Mouse (Mus musculus) heart, postnatal 10 days (tissue): ENCODE measurements around the gene Abat. TPM values are rescaled to one million over a fixed set of nuclear protein-coding genes. Genes with fewer than 3 reads are reported as not detected.
"Not testable (repeated sequence)": the region's sequence is repeated elsewhere in the genome, so short reads cannot be mapped to it uniquely, and the experiment has no call there.

ENCODE experiments used
- DNase-seq, 2 experiments: peaks; one replicate each; pipeline ENCODE4 v3.0.0; 2021
- intact Hi-C: fragments of 180-260 bp; cut with DNase I; formaldehyde crosslinking; loops from one replicate; pipeline ENCODE4 v1.15.1; 2025
- total RNA-seq, 2 experiments: library from RNA; stranded (reverse); gene quantifications; 2 replicates each; pipeline ENCODE4 v1.2.3; 2021

Abat gene
- total RNA-seq, 2 experiments from 2014 or later, result 4.8 to 6.0 TPM

DNA sequence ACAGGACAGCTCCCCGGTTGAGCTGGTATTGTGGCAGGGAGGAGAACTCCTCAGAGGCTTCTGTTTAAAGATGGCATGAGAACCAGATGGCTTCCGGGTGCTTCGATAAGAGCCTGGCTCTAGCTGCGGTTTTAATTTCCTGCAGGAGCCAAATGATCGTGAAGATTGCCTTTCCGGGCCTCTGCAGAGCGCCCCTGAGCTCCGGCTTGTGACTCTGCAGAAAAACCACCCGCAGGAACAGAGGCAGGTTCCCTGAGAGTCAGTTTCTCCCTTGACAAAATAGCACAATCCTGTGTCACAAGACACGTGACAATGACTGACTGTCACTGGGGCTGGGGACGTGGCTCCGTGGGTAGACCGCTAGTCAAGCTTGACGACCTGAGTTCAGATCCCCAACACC, 16.8 kb downstream of the Abat start:
- DNase-seq, result no peak
- intact Hi-C loops, result no loop called here

DNA sequence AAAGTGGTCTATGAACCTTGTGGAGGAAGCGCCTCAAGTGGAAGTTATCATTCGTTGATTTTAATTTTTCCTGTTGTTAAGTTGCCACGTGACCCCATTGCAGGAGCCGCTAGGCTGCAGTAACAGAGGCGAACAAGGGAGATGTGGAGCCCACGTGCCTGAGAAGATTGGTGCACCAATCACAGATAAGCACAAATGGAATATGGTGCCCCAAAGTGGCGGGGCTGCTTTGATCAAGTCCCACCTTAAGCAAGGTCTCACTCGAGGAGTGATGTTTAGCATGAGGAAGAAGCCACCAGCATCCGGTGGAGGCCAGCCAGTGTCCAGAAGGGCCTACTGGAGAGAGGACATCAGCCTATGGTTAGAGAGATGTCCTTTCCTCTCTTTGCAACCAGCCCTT, 19.2 kb downstream of the Abat start:
- no peak for DNase-seq
- intact Hi-C loops, result no loop called here

DNA sequence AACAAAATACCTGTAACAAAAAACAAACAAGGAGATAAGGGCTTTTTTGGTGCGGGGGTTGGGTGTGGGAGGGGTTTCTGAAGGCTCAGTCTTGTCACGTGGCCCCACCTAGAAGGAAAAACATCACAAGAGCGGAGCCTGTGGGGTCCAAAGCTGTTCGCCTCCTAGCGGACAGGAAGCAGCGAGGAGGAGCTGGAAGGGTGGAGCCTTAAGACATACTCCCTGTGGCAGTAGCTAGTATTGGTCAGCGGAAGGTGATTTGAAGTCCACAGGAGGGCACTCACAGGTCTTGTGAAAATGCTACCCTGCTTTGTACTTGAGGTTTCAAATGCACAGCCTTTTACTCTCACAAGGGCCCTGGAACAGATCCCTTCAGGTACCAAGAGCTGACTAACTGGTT, 19.7 kb downstream of the Abat start:
- intact Hi-C loops, result no loop called here
- no peak for DNase-seq

DNA sequence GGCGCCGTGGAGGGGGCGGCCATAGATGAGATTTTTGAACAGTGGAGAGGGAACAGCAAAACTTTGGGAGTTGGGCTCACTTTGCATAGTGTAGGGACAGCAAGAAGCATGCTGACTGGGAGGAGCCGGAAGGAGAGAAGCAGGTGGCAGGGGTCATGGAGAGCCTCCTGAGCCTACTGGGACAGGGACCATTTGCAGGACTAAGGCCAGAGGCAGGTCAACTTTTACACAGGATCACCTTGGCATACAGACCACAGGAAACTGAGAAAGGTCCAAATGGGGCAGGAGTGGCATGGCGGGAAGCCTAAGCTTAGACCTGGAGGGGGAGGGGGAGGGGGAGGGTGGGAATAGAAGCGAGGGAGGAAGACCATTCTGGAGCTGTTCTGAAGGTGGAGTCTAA, 20.2 kb downstream of the Abat start:
- intact Hi-C loops, result no loop called here

DNA sequence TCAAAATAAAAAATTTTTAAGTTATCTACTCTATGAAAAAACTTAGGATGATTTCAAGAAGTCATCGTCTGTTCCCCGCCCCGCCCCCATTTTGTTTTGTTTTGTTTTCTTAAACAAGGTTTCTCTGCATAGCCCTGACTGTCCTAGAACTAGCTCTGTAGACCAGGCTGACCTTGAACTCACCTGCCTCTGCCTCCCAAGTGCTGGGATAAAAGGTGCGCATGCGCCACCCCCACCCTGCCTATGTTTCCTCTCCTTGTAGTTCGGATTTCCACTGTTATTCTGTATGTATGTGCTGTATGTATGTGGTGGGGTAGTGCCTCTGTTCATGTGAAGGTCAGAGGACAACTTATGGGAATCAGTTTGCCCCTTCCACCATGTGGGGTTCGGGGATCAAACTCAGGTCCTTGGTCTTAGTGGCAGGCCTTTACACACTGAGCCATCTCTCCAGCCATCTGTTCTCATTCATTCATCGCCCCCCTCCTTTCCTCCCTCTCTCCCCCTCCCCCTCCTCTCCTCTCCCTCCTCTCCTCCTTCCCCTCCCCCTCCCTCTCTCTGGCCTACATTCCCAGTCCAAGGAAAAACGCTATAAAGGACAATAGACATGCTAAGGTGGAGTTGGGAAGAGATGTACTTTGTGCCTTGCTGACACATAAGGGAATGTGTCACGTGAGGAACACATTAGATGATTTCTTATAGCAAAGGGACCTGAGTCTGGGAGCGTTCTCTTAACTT, 21.4 kb downstream of the Abat start:
- DNase-seq, result no peak
- intact Hi-C loops, result no loop called here

More for the DNA sequence above, 20.2 kb downstream of the Abat start:
- no peak for DNase-seq

- peak; percentile 25 to 37 for DNase-seq
Measured at GRCm38 (mm10) chr16:8535411-8535810, 22.2 kb downstream of the Abat start.

GRCm38 (mm10) chr16:8539150-8539865, 26.1 kb downstream of the Abat start:
- DNase-seq, result no peak
- intact Hi-C loops, result no loop called here

More at GRCm38 (mm10) chr16:8535411-8535810, 22.2 kb downstream of the Abat start:
- intact Hi-C loops, result no loop called here

GRCm38 (mm10) chr16:8540859-8541314, 27.7 kb downstream of the Abat start:
- intact Hi-C loops, result no loop called here
- peak; percentile 85 to 86 for DNase-seq

DNA sequence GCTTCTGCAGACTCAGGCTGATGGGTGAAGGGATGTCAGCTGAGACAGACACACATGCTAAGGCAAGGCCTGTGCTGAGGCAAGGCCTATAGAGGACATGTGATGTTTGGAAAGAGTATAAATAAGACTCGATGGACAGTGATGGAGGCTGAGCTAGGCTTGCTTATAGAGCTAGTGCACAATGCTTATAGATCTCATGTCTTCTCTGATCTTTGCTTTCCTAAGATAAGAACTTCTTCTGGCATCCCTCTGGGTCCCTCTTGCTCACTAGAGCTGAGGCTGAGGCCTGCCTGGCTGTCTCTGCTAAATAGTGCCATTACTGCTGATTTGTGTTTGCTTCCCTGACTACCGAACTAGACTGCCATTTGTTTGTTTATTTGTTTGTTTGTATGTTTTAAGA, 34.6 kb downstream of the Abat start:
- no peak for DNase-seq
- intact Hi-C loops, result no loop called here

- intact Hi-C loops, result no loop called here
- DNase-seq, result no peak
Measured at GRCm38 (mm10) chr16:8549506-8549905, 36.3 kb downstream of the Abat start.

GRCm38 (mm10) chr16:8554351-8554750, 41.1 kb downstream of the Abat start:
- DNase-seq, result no peak
- intact Hi-C loops, result no loop called here

DNA sequence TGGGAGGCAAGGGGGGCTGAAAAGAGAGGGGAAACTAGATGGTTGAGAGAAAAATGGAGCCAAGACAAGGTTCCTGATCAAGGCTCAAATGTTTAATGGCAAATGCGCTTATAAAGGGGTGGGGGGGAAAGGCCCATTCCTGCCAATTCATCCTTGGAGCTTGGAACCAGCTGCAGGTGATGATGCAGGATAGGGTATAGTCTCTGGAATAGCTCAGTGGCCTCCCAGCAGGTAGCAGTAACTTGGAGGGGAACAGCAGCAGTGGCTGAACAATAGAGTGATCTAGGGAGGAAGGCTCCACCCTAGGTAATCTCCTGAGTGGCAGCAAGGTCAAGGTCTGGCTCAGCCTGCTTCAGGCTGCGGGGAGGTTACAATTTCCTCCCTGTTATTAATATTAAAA, 41.5 kb downstream of the Abat start:
- intact Hi-C loops, DNase-seq: not testable (repeated sequence)

GRCm38 (mm10) chr16:8555371-8555770, 42.1 kb downstream of the Abat start:
- DNase-seq, result not testable (repeated sequence)

DNA sequence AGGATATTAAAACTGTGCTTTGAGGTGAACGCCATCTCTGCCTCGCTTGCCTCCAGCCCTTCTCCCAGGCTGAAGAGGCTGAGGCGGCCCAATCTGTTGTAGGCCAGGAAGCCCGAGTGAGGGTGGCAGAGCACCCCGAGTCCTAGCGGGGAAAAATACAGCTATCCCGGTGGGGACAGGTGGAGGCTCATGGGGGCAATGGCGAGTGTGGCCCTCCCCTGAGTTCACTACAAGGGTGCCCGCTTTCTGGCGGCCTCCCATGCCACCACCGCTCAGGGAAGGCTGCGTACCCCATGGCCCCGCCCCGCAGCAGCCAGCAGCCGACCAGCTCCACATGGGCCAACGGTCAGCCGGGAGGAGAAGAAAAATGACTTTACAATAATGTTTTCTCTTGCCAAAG, 46.9 kb downstream of the Abat start:
- intact Hi-C loops, result no loop called here
- DNase-seq, result no peak

More at GRCm38 (mm10) chr16:8555371-8555770, 42.1 kb downstream of the Abat start:
- intact Hi-C loops, result not testable (repeated sequence)

DNA sequence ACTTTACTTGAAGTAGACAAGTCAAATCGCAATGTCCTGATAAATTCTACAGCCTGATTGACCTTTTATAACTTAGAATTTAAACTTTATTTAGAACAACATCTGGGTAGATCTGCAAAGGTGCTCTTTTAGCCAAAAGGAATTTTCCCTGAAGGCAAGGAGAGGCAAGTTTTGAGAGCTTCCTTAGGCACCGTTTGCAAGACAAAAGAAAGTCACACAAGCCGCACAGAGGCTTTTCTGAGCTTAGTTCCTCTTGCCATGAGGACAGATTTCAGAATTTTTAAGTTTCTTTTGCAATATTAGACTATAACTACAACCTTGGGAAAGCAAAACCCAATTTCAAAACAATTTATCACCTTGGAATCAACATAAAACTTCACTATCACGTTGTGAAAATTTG, 47.9 kb downstream of the Abat start:
- DNase-seq, intact Hi-C loops: not testable (repeated sequence)

DNA sequence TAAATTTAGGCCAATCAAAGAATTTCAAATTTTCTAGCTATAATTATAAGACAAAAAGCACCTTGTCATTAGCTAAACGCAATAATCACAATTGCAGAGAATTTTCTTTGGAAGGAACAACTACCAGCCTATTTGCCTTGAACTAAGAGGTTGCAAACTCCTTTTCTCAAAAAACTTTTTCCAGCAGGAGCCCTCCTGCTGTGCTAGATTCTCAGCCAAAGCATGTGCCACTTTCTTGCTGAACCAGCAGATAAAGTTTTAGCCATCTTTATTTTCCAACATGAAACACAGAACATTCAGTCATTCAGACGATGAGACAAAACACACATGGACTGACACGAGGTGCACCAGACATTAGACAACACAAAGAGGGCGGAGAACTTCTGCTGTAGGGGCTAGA, 48.6 kb downstream of the Abat start:
- intact Hi-C loops, DNase-seq: not testable (repeated sequence)

DNA sequence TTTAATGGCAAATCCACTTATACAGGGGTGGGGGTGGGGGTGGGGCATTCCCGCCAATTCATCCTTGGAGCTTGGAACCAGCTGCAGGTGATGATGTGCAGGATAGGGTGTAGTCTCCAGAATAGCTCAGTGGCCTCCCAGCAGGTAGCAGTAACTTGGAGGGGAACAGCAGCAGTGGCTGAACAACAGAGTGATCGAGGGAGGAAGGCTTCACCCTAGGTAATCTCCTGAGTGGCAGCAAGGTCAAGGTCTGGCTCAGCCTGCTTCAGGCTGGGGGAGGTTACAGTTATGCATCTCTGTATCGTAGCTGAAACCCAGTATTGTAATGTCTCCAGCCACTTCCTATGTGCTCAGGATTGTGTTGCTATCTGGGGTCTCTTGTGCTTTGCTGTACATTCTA, 49.6 kb downstream of the Abat start:
- intact Hi-C loops, DNase-seq: not testable (repeated sequence)

DNA sequence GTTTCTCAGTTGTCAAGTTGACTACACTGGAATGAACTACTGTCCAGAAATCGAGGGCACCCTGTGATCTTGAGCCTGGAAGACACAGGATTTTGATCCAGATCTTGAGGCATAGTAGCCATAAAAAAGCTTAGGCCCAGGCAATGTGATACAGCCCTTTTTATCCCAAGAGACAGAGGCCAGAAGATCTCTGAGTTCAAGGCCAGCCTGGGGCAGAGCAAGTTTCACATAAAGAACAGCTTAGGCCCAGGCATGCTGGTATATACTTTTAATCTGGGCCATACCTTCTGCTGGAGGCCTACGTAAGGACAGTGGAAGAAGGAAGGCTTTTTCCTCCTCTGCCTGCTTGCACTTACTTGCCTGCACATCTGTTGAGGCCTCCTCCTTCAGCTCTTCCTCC, 51.6 kb downstream of the Abat start:
- DNase-seq, result no peak
- intact Hi-C loops, result no loop called here

DNA sequence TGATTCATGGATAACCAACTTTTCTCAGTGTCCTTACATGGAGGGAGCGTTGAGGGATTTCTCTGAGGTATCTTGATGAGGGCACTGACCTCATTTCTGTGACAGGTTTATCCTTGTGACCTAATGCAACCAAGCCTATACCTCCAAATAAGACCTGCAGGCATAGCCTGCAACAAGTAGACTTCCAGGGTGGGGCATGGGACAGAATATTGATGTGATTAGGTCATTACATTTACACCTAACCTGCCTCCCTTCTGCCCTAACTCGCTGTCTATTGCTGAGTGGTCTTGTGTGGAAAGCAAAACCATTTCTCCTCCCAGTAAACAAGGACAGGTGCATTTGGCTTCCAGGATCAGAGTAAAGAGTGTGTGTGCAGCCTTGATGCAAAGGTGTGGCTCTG, 52.3 kb downstream of the Abat start:
- no peak for DNase-seq
- intact Hi-C loops, result no loop called here

GRCm38 (mm10) chr16:8566115-8566711, 53.0 kb downstream of the Abat start:
- DNase-seq, result no peak
- intact Hi-C loops, result no loop called here

- no peak for DNase-seq
- intact Hi-C loops, result no loop called here
Measured at GRCm38 (mm10) chr16:8568881-8569280, 55.7 kb downstream of the Abat start.

DNA sequence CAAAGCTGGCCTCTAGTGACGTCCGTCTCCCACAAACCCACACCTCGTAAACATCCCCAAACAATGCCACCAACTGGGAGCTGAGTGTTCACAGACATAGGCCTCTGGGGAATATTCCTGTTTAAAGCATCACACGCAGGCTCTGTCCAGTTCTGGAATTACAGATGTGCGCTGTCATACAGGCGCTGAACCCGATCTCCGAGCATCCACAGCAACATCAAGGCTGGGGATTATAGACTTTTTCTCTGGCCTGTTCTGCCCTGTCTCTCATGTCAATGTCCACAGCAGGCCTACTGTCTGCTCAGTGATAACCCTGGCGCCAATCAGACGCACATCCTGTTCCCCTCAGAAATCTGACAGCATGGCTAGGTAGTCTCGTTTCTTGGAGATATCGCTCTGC, 57.1 kb downstream of the Abat start:
- DNase-seq, result no peak
- intact Hi-C loops, result no loop called here
